Mouse (Mus musculus) CH12.LX (cell line): Measurements from ENCODE around the gene Ncaph2.
A peak's percentile ranks its signal among the peaks of the same experiment; 100 is the strongest.

ENCODE experiments used
- CHD1 ChIP-seq: IDR thresholded peaks from 2 replicates; pipeline ENCODE4 v1.6.1; 2012; ENCODE audit warnings: low read depth, low read length, improper control_type of control experiment, inconsistent platforms
- CTCF ChIP-seq, 2 experiments: IDR thresholded peaks in 1 of 2; conservative IDR thresholded peaks in 1 of 2; 2 replicates each; pipeline ENCODE4 v1.5.1; 2011 to 2012; ENCODE audit warnings: low read depth in 2 of 2, low read length in 2 of 2, improper control_type of control experiment in 1 of 2, inconsistent platforms in 1 of 2, mild to moderate bottlenecking in 1 of 2, moderate library complexity in 1 of 2
- EP300 ChIP-seq: IDR thresholded peaks from 2 replicates; pipeline ENCODE4 v1.6.1; 2011; ENCODE audit warnings: low read length, improper control_type of control experiment
- MAFK ChIP-seq: IDR thresholded peaks from 2 replicates; pipeline ENCODE4 v1.6.1; 2011; ENCODE audit warnings: low read length, improper control_type of control experiment; ENCODE audit not compliant: insufficient replicate concordance
- MAZ ChIP-seq: IDR thresholded peaks from 2 replicates; pipeline ENCODE4 v1.6.1; 2012; ENCODE audit warnings: low read depth, mild to moderate bottlenecking, inconsistent platforms, low read length, improper control_type of control experiment, moderate library complexity
- MXI1 ChIP-seq: IDR thresholded peaks from 2 replicates; pipeline ENCODE4 v1.6.1; 2011; ENCODE audit warnings: mild to moderate bottlenecking, low read depth, low read length, improper control_type of control experiment
- MYC ChIP-seq: IDR thresholded peaks from 2 replicates; pipeline ENCODE4 v1.6.1; 2011; ENCODE audit warnings: low read depth, mild to moderate bottlenecking, improper control_type of control experiment, low read length
- RAD21 ChIP-seq: IDR thresholded peaks from 2 replicates; pipeline ENCODE4 v1.6.1; 2011; ENCODE audit warnings: low read depth, mild to moderate bottlenecking, low read length, improper control_type of control experiment, moderate library complexity
- TBP ChIP-seq: conservative IDR thresholded peaks from 2 replicates; pipeline ENCODE4 v1.6.1; 2011; ENCODE audit warnings: low read depth, low read length, improper control_type of control experiment
- ZMIZ1 ChIP-seq: IDR thresholded peaks from 2 replicates; pipeline ENCODE4 v1.6.1; 2012; ENCODE audit warnings: low read depth, mild to moderate bottlenecking, inconsistent platforms, low read length, improper control_type of control experiment

GRCm38 (mm10) chr15:89356372-89356771, 853 bp downstream of the Ncaph2 start:
- TF ChIP-seq RAD21 (no peak), MAZ (no peak), CTCF (conservative IDR thresholded peaks at IDR 0.05 in 1 of 2, IDR thresholded peaks at IDR 0.05 in 1 of 2; ENCODE audit: low read depth in 2 of 2, low read length in 2 of 2) (no peak), ZMIZ1 (no peak), MAFK (no peak), CHD1 (no peak; the same call in 1 of the 2 replicates), MYC (no peak), EP300 (no peak), TBP (peak; percentile 63; the same call in 1 of the 2 replicates), MXI1 (peak; percentile 42; the same call in 1 of the 2 replicates)
